Mouse (Mus musculus): ENCODE measurements around the gene Ppp3ca. TPM values are rescaled to one million over a fixed set of nuclear protein-coding genes. Genes with fewer than 3 reads are reported as not detected.
A peak's percentile ranks its signal among the peaks of the same experiment; 100 is the strongest.

The Ppp3ca gene
- polyA plus RNA-seq, 1 experiment from 2014 or later, result 71.7 TPM

DNA sequence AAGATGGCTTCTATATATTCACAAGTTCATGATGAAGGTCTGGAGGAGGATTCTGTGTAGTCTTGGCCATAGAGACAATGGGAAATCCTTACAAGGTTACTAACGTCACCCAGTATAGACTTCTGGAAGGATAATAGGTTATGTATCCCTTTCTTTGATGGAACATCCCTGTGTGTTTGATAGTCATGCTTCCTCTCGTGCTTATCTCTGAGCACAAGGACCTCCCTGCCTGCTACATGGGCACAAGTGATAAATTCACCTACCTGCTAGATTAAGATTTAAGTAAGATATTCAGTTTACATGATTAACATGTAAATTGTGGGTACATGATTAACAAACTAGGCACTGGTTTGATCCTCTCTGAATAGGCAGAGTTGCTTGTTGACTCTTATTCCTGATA, 152.1 kb downstream of the Ppp3ca start:
- Histone ChIP-seq H3K4me2 (ENCODE audit: low read depth, low read length) (no peak overlapping the region), H3K4me1 (ENCODE audit: control insufficient read depth, insufficient read depth, low read length) (no peaks in the 10 kb centered on the region), H3K27ac (replicated peaks; ENCODE audit: low read depth, low read length) (no peak overlapping the region), H3K9ac (ENCODE audit: low read depth, low read length) (no peak overlapping the region), H3K36me3 (ENCODE audit: control insufficient read depth, insufficient read depth, low read length) (no peaks in the 10 kb centered on the region), H3K9me3 (ENCODE audit: control insufficient read depth, low read length) (no peaks in the 10 kb centered on the region), H3K4me3 (ENCODE audit: low read depth, low read length) (no peak overlapping the region), H3K27me3 (replicated peaks; ENCODE audit: control insufficient read depth, insufficient read depth, low read length) (no peaks in the 10 kb centered on the region)
- 87% methylated on average over 2 of the region's 2 CpGs for WGBS
- DNase-seq (ENCODE audit: low spot score) (no peak), ATAC-seq (ENCODE audit: low read depth) (no peak)

DNA sequence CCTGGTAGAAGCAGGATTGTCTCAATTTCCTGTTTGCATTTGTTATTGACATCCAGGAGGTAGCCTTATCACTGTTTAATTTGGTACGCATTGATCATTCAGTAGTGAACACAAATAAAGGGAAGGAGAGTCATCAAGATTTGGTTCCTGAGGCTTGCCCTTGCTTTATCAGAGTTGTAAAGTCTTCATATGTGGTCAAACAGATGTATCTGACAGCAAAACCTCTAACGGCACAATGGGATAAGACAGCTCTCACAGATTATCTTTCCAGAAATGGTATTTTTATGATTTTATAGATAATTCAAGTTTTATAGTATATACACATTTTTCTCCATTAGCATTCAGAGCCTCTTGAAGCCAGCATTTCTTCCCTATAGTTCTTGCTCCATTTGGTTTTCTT, 152.5 kb downstream of the Ppp3ca start:
- no peaks in the 10 kb centered on the region for H3K36me3 ChIP-seq (ENCODE audit: control insufficient read depth, insufficient read depth, low read length)
- no peak overlapping the region for H3K9ac ChIP-seq (ENCODE audit: low read depth, low read length)
- H3K4me3 ChIP-seq (ENCODE audit: low read depth, low read length), result no peak overlapping the region
- no peaks in the 10 kb centered on the region for H3K9me3 ChIP-seq (ENCODE audit: control insufficient read depth, low read length)
- ATAC-seq (ENCODE audit: low read depth), result no peak
- 88% methylated on average over 2 of the region's 2 CpGs for WGBS
- H3K4me2 ChIP-seq (ENCODE audit: low read depth, low read length), result no peak overlapping the region
- DNase-seq (ENCODE audit: low spot score), result no peak
- no peaks in the 10 kb centered on the region for H3K4me1 ChIP-seq (ENCODE audit: control insufficient read depth, insufficient read depth, low read length)
- no peak overlapping the region for H3K27ac ChIP-seq (replicated peaks; ENCODE audit: low read depth, low read length)
- H3K27me3 ChIP-seq (replicated peaks; ENCODE audit: control insufficient read depth, insufficient read depth, low read length), result no peaks in the 10 kb centered on the region

DNA sequence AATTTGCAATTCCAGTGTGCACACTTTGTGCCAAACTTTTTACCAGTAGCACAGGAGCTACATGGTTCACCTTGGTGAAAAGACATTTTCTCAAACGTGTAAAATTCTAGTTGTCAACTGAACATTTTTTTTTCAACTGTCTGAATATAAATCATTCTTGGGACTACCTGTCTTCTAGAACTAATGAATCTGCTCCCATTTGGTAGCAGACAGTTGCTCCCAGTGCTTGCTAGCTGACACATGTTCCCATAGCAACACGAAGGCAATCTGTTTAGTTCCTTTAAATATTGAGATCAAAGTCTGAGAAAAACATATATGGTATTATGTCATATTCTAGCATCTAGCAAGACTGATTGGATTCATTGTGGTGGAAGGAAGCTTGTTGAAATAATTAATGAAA, 158.5 kb downstream of the Ppp3ca start:
- Histone ChIP-seq H3K4me2 (ENCODE audit: low read depth, low read length) (no peak overlapping the region), H3K27me3 (replicated peaks; ENCODE audit: control insufficient read depth, insufficient read depth, low read length) (no peaks in the 10 kb centered on the region), H3K36me3 (ENCODE audit: control insufficient read depth, insufficient read depth, low read length) (no peaks in the 10 kb centered on the region), H3K9me3 (ENCODE audit: control insufficient read depth, low read length) (no peaks in the 10 kb centered on the region), H3K4me3 (ENCODE audit: low read depth, low read length) (no peak overlapping the region), H3K9ac (ENCODE audit: low read depth, low read length) (no peak overlapping the region), H3K4me1 (ENCODE audit: control insufficient read depth, insufficient read depth, low read length) (peaks cover 20% of the 10 kb centered on the region), H3K27ac (replicated peaks; ENCODE audit: low read depth, low read length) (no peak overlapping the region)
- DNase-seq (ENCODE audit: low spot score) (no peak), ATAC-seq (ENCODE audit: low read depth) (no peak)
- 73% methylated on average over 2 of the region's 2 CpGs for WGBS

DNA sequence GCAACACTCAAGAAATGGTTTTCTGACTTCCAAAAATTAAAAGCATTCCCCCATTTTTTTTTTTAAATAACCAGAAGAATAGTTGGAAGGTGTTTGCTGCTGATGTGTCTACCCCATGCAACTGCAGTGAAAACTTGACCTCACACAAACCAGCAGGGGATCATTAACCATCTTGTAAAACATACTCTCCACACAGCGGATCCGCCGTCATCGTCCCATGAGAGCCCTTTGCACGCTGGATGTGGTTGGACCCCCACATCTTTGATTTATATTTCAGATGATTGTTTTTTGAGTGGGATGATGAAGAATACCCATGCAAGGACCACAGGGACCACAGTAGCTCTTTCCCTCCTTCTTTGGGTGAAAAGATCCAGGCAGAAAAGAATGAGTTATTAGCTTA, 159.2 kb downstream of the Ppp3ca start:
- no peak overlapping the region for H3K27ac ChIP-seq (replicated peaks; ENCODE audit: low read depth, low read length)
- no peaks in the 10 kb centered on the region for H3K36me3 ChIP-seq (ENCODE audit: control insufficient read depth, insufficient read depth, low read length)
- no peak overlapping the region for H3K4me2 ChIP-seq (ENCODE audit: low read depth, low read length)
- no peaks in the 10 kb centered on the region for H3K9me3 ChIP-seq (ENCODE audit: control insufficient read depth, low read length)
- no peak for DNase-seq (ENCODE audit: low spot score)
- no peak overlapping the region for H3K4me3 ChIP-seq (ENCODE audit: low read depth, low read length)
- no peak for ATAC-seq (ENCODE audit: low read depth)
- peaks cover 27% of the 10 kb centered on the region for H3K4me1 ChIP-seq (ENCODE audit: control insufficient read depth, insufficient read depth, low read length)
- 74% methylated on average over 5 of the region's 5 CpGs for WGBS
- no peaks in the 10 kb centered on the region for H3K27me3 ChIP-seq (replicated peaks; ENCODE audit: control insufficient read depth, insufficient read depth, low read length)
- H3K9ac ChIP-seq (ENCODE audit: low read depth, low read length), result no peak overlapping the region

DNA sequence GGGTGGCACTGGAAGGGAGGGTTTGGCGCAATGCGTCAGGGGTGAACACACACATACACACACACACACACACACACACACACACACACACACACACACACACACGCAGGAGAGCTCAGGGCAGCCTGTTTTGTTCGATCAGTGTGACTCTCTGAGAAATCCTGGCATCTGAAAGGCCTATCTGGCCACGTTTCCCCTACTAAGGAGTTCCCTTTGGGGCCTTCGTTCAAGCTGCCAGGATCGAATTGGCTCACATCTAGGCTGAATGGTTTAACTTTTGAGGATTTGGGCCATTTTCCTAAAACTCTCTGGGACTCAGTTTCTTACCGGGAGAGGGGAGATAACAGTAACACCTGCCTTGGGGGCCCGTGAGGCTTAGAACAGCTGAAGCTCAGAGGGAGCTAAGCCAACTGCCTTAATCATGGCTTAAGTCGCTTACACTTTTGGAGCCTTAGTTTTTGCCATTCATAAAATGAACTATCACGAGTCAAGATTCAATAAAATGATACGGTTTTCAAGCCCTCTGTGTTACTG, 160.8 kb downstream of the Ppp3ca start:
- Histone ChIP-seq H3K36me3 (ENCODE audit: control insufficient read depth, insufficient read depth, low read length) (no peaks in the 10 kb centered on the region), H3K4me1 (ENCODE audit: control insufficient read depth, insufficient read depth, low read length) (peaks cover 39% of the 10 kb centered on the region), H3K27me3 (replicated peaks; ENCODE audit: control insufficient read depth, insufficient read depth, low read length) (no peaks in the 10 kb centered on the region), H3K9me3 (ENCODE audit: control insufficient read depth, low read length) (no peaks in the 10 kb centered on the region), H3K4me3 (ENCODE audit: low read depth, low read length) (no peak overlapping the region), H3K4me2 (ENCODE audit: low read depth, low read length) (no peak overlapping the region), H3K9ac (ENCODE audit: low read depth, low read length) (no peak overlapping the region), H3K27ac (replicated peaks; ENCODE audit: low read depth, low read length) (no peak overlapping the region)
- ATAC-seq (ENCODE audit: low read depth) (no peak), DNase-seq (ENCODE audit: low spot score) (peak; percentile 36)
- WGBS, result 72% methylated on average over 12 of the region's 12 CpGs

DNA sequence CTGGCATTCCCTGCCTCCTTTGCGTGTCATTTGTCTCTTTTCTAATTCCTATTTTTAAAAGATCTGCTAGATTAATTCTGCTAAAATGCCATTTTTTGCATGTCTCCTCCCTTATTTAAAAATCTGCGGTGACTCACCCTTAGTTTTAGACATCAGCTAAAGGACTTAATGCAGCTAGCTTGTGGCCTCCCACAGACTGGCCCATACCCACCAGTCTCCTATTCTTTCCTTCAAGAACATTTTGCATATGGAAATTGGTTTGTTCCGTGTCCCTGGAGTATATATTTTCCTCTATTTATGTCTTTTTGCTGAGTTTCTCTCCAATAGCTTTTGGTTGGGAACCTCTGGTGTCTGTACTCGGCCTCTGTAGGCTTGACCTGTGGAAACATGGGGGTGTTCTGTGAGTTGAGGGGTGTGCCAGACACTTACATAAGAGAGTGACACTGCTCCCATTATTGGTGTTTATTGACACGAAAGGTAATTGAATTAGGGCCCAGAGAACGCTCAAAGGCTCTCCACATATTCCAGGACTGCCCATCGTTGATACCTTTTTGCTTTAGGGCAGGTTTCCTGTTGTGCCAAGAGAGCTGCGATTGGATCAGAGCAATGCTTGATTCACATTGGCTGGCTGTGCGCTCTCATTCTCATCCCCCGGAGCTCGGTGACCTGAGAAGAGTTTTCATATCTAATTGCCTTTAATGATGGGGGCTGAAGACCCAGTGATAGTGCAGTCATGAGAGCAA, 163.2 kb downstream of the Ppp3ca start:
- 43% methylated on average over 11 of the region's 11 CpGs for WGBS
- DNase-seq (ENCODE audit: low spot score) (peak; percentile 19), ATAC-seq (ENCODE audit: low read depth) (no peak)
- Histone ChIP-seq H3K4me3 (ENCODE audit: low read depth, low read length) (no peak overlapping the region), H3K9ac (ENCODE audit: low read depth, low read length) (no peak overlapping the region), H3K4me1 (ENCODE audit: control insufficient read depth, insufficient read depth, low read length) (peaks cover 45% of the 10 kb centered on the region), H3K27ac (replicated peaks; ENCODE audit: low read depth, low read length) (no peak overlapping the region), H3K27me3 (replicated peaks; ENCODE audit: control insufficient read depth, insufficient read depth, low read length) (no peaks in the 10 kb centered on the region), H3K9me3 (ENCODE audit: control insufficient read depth, low read length) (no peaks in the 10 kb centered on the region), H3K36me3 (ENCODE audit: control insufficient read depth, insufficient read depth, low read length) (no peaks in the 10 kb centered on the region), H3K4me2 (ENCODE audit: low read depth, low read length) (no peak overlapping the region)

DNA sequence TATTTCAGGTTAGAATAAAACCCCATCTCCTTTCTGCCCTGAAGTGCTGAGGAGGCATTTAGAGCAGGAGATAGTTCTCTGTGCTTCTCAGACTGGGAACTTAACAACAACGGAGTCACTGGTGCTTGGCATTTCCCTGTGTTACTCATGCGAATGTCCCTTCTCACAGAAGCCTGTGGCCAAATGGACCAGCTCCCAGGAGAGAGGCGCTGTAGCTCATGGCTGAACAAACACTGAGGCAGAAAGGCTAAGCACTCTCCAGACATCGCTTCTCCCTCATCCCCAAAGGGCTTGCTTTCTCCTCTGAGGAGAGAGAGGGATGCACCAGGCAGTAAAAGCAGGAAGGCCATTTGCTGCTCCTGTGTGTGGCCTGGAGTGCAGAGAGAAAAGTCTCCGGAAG, 164.0 kb downstream of the Ppp3ca start:
- no peak overlapping the region for H3K27ac ChIP-seq (replicated peaks; ENCODE audit: low read depth, low read length)
- ATAC-seq (ENCODE audit: low read depth), result no peak
- H3K9me3 ChIP-seq (ENCODE audit: control insufficient read depth, low read length), result no peaks in the 10 kb centered on the region
- no peak overlapping the region for H3K9ac ChIP-seq (ENCODE audit: low read depth, low read length)
- peak; percentile 51 for DNase-seq (ENCODE audit: low spot score)
- H3K36me3 ChIP-seq (ENCODE audit: control insufficient read depth, insufficient read depth, low read length), result no peaks in the 10 kb centered on the region
- WGBS, result 15% methylated on average over 5 of the region's 5 CpGs
- H3K27me3 ChIP-seq (replicated peaks; ENCODE audit: control insufficient read depth, insufficient read depth, low read length), result no peaks in the 10 kb centered on the region
- H3K4me2 ChIP-seq (ENCODE audit: low read depth, low read length), result no peak overlapping the region
- H3K4me3 ChIP-seq (ENCODE audit: low read depth, low read length), result no peak overlapping the region
- H3K4me1 ChIP-seq (ENCODE audit: control insufficient read depth, insufficient read depth, low read length), result peaks cover 45% of the 10 kb centered on the region

DNA sequence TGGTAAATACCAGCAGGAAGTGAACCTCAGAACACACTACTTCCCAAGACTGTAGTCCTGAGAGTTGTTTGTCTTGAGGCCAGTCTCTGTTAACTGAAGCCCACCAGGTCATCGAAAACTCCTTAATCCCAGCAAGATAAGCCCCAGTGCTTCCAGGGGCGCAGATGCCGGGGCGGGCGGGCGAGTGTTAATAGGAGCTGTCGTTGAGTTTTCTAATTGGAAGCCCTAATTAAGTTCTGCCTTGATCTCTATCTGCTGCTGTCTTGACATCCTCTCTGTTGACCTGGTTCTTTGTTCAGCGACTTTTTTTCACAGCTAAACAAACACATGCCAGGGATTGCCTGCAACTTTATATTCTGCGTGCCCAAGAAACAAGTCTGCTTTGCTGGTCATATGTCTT, 165.9 kb downstream of the Ppp3ca start:
- H3K4me1 ChIP-seq (ENCODE audit: control insufficient read depth, insufficient read depth, low read length), result peaks cover 36% of the 10 kb centered on the region
- H3K9ac ChIP-seq (ENCODE audit: low read depth, low read length), result no peak overlapping the region
- H3K27ac ChIP-seq (replicated peaks; ENCODE audit: low read depth, low read length), result no peak overlapping the region
- DNase-seq (ENCODE audit: low spot score), result peak; percentile 31
- H3K27me3 ChIP-seq (replicated peaks; ENCODE audit: control insufficient read depth, insufficient read depth, low read length), result no peaks in the 10 kb centered on the region
- no peak overlapping the region for H3K4me2 ChIP-seq (ENCODE audit: low read depth, low read length)
- no peak overlapping the region for H3K4me3 ChIP-seq (ENCODE audit: low read depth, low read length)
- ATAC-seq (ENCODE audit: low read depth), result peak; percentile 51
- no peaks in the 10 kb centered on the region for H3K36me3 ChIP-seq (ENCODE audit: control insufficient read depth, insufficient read depth, low read length)
- H3K9me3 ChIP-seq (ENCODE audit: control insufficient read depth, low read length), result no peaks in the 10 kb centered on the region
- 37% methylated on average over 9 of the region's 9 CpGs for WGBS

All from embryonic facial prominence, embryonic 14.5 days (tissue).